Mouse (Mus musculus) gastrocnemius, adult 8-10 months (tissue): ENCODE measurements around the gene Esp22. TPM values are rescaled to one million over a fixed set of nuclear protein-coding genes. Genes with fewer than 3 reads are reported as not detected.
"Not testable (repeated sequence)": the region's sequence is repeated elsewhere in the genome, so short reads cannot be mapped to it uniquely, and the experiment has no call there.

Experiments
- DNase-seq, 2 experiments: peaks; one replicate each; pipeline ENCODE4 v3.0.0; 2022; ENCODE audit warnings: low spot score in 2 of 2
- total RNA-seq, 4 experiments: library from RNA; stranded (reverse); gene quantifications; 2 replicates each; pipeline ENCODE4 v1.2.4; 2022

Gene Esp22
- total RNA-seq: not detected

- no peak for DNase-seq
Observed at GRCm38 (mm10) chr17:39095034-39095433, at the start of gene Esp22. TSS of gene Esp22 (plus strand) at chr17:39095334.

- DNase-seq: no peak
Observed at GRCm38 (mm10) chr17:39063641-39064040, 31.5 kb upstream of the Esp22 start.

- no peak for DNase-seq
Observed at GRCm38 (mm10) chr17:39076937-39077336, 18.2 kb upstream of the Esp22 start, which contains the start of gene Esp23. TSS of gene Esp23 (minus strand) at chr17:39077037.

GRCm38 (mm10) chr17:39107126-39107525 is 12.0 kb downstream of the Esp22 start:
- not testable (repeated sequence) for DNase-seq

GRCm38 (mm10) chr17:39129156-39129555 is 34.0 kb downstream of the Esp22 start:
- DNase-seq: not testable (repeated sequence)

Other genes with a start within 250 kb of the Esp22 start
- gene Esp24, start 58.6 kb upstream of the Esp22 start, total RNA-seq: not detected
- gene Gm21903, start 52.0 kb upstream of the Esp22 start, total RNA-seq: not detected
- not detected for gene Esp23, start 18.3 kb upstream of the Esp22 start, total RNA-seq